Mouse (Mus musculus): Measurements from ENCODE around the gene Krtap10-4. TPM values are rescaled to one million over a fixed set of nuclear protein-coding genes. Genes with fewer than 3 reads are reported as not detected.
"Not testable (repeated sequence)": the region's sequence is repeated elsewhere in the genome, so short reads cannot be mapped to it uniquely, and the experiment has no call there.

The Krtap10-4 gene
- polyA plus RNA-seq, 1 experiment from 2014 or later = not detected

GRCm38 (mm10) chr10:77819203-77819602 lies 7.7 kb downstream of the Krtap10-4 start:
- H3K27ac ChIP-seq = no peak overlapping the region
- H3K36me3 ChIP-seq = no peaks in the 10 kb centered on the region
- no peaks in the 10 kb centered on the region for H3K27me3 ChIP-seq
- no peak for ATAC-seq
- no peak overlapping the region for H3K4me2 ChIP-seq (replicated peaks)
- no peaks in the 10 kb centered on the region for H3K4me1 ChIP-seq (replicated peaks)
- H3K4me3 ChIP-seq (replicated peaks) = no peak overlapping the region
- 28% methylated on average over 4 of the region's 4 CpGs for WGBS
- H3K9me3 ChIP-seq = 0 out of 2 replicates have a peak, but pooled peaks cover 3% of the 10 kb centered on the region
- H3K9ac ChIP-seq (replicated peaks) = no peak overlapping the region

GRCm38 (mm10) chr10:77818523-77818922 lies 8.4 kb downstream of the Krtap10-4 start:
- ATAC-seq = peak; percentile 60
- H3K4me1 ChIP-seq (replicated peaks) = no peaks in the 10 kb centered on the region
- H3K9me3 ChIP-seq = no peaks in the 10 kb centered on the region
- no peak overlapping the region for H3K4me3 ChIP-seq (replicated peaks)
- H3K9ac ChIP-seq (replicated peaks) = no peak overlapping the region
- H3K27ac ChIP-seq = no peak overlapping the region
- no peaks in the 10 kb centered on the region for H3K27me3 ChIP-seq
- H3K36me3 ChIP-seq = no peaks in the 10 kb centered on the region
- 96% methylated on average over 4 of the region's 4 CpGs for WGBS
- no peak overlapping the region for H3K4me2 ChIP-seq (replicated peaks)

- 39% methylated on average over 5 of the region's 5 CpGs for WGBS
- H3K4me3 ChIP-seq (replicated peaks) = no peak overlapping the region
- H3K9ac ChIP-seq (replicated peaks) = no peak overlapping the region
- ATAC-seq = no peak
- H3K4me1 ChIP-seq (replicated peaks) = no peaks in the 10 kb centered on the region
- H3K36me3 ChIP-seq = no peaks in the 10 kb centered on the region
- H3K27me3 ChIP-seq = no peaks in the 10 kb centered on the region
- H3K9me3 ChIP-seq = no peaks in the 10 kb centered on the region
- H3K4me2 ChIP-seq (replicated peaks) = no peak overlapping the region
- no peak overlapping the region for H3K27ac ChIP-seq
Observed at GRCm38 (mm10) chr10:77815514-77815913, 11.4 kb downstream of the Krtap10-4 start.

GRCm38 (mm10) chr10:77814382-77814781 lies 12.5 kb downstream of the Krtap10-4 start, which contains the start of gene Gm2696:
Gene Gm2696 (plus strand): TSS chr10:77814682.
- H3K4me2 ChIP-seq (replicated peaks) = no peak within 1 kb of the TSS
- H3K4me3 ChIP-seq (replicated peaks) = no peak within 1 kb of the TSS
- H3K27ac ChIP-seq = no peak within 1 kb of the TSS
- 64% methylated on average over 4 of the region's 4 CpGs for WGBS
- H3K9me3 ChIP-seq = no peaks in the 10 kb centered on the region
- H3K36me3 ChIP-seq = no peaks in the 10 kb centered on the region
- no peak for ATAC-seq
- no peaks in the 10 kb centered on the region for H3K4me1 ChIP-seq (replicated peaks)
- no peaks in the 10 kb centered on the region for H3K27me3 ChIP-seq
- no peak within 1 kb of the TSS for H3K9ac ChIP-seq (replicated peaks)

- Histone ChIP-seq H3K27ac (no peak within 1 kb of the TSS), H3K9me3 (peaks cover 5% of the 10 kb centered on the region; the same call in 1 of the 2 replicates), H3K27me3 (no peaks in the 10 kb centered on the region), H3K36me3 (no peaks in the 10 kb centered on the region), H3K4me2 (replicated peaks) (no peak within 1 kb of the TSS), H3K9ac (replicated peaks) (no peak within 1 kb of the TSS), H3K4me1 (replicated peaks) (no peaks in the 10 kb centered on the region), H3K4me3 (replicated peaks) (no peak within 1 kb of the TSS)
- 71% methylated on average over 5 of the region's 5 CpGs for WGBS
- ATAC-seq = no peak
Observed at GRCm38 (mm10) chr10:77811743-77812142, 15.2 kb downstream of the Krtap10-4 start, which contains the start of gene Gm9507. Gene Gm9507 (minus strand): TSS chr10:77811843.

GRCm38 (mm10) chr10:77804095-77804494 lies 22.8 kb downstream of the Krtap10-4 start:
- Histone ChIP-seq H3K4me1 (replicated peaks) (peaks cover 3% of the 10 kb centered on the region; the same call in 1 of the 2 replicates), H3K9me3 (peaks cover 5% of the 10 kb centered on the region; the same call in 1 of the 2 replicates), H3K4me2 (replicated peaks) (no peak overlapping the region), H3K27ac (no peak overlapping the region), H3K9ac (replicated peaks) (no peak overlapping the region), H3K36me3 (no peaks in the 10 kb centered on the region), H3K4me3 (replicated peaks) (no peak overlapping the region), H3K27me3 (no peaks in the 10 kb centered on the region)
- 87% methylated on average over 3 of the region's 3 CpGs for WGBS
- ATAC-seq = no peak

GRCm38 (mm10) chr10:77798921-77799508 lies 27.9 kb downstream of the Krtap10-4 start, which contains the start of gene Gm19668:
Gene Gm19668 (minus strand): TSS chr10:77799133.
- Histone ChIP-seq H3K27ac (peak within 1 kb of the TSS; percentile 73), H3K4me1 (replicated peaks) (peaks cover 16% of the 10 kb centered on the region), H3K27me3 (no peaks in the 10 kb centered on the region), H3K9ac (replicated peaks) (no peak within 1 kb of the TSS), H3K9me3 (no peaks in the 10 kb centered on the region), H3K4me2 (replicated peaks) (no peak within 1 kb of the TSS), H3K36me3 (no peaks in the 10 kb centered on the region), H3K4me3 (replicated peaks) (no peak within 1 kb of the TSS)
- WGBS = 68% methylated on average over 8 of the region's 8 CpGs
- ATAC-seq = no peak

- H3K27me3 ChIP-seq; H3K9ac ChIP-seq (replicated peaks); H3K9me3 ChIP-seq; H3K4me3 ChIP-seq (replicated peaks); H3K4me2 ChIP-seq (replicated peaks); H3K36me3 ChIP-seq: not testable (repeated sequence)
- 0 out of 2 replicates have a peak, but pooled peaks have one; percentile 43 for ATAC-seq
- WGBS = 37% methylated on average over 3 of the region's 3 CpGs
- Histone ChIP-seq H3K27ac (peak overlapping the region; percentile 73), H3K4me1 (replicated peaks) (peaks cover 16% of the 10 kb centered on the region)
Observed at GRCm38 (mm10) chr10:77798164-77798920, 28.6 kb downstream of the Krtap10-4 start.

GRCm38 (mm10) chr10:77797677-77798076 lies 29.2 kb downstream of the Krtap10-4 start:
- peak overlapping the region; percentile 73 for H3K27ac ChIP-seq

GRCm38 (mm10) chr10:77794976-77795375 lies 31.9 kb downstream of the Krtap10-4 start, which contains the start of gene Gm9639:
Gene Gm9639 (minus strand): TSS chr10:77795076.
- Histone ChIP-seq H3K9me3 (no peaks in the 10 kb centered on the region), H3K4me3 (replicated peaks) (no peak within 1 kb of the TSS), H3K4me2 (replicated peaks) (no peak within 1 kb of the TSS), H3K27me3 (no peaks in the 10 kb centered on the region), H3K27ac (peak within 1 kb of the TSS; percentile 58; the same call in 1 of the 2 replicates), H3K36me3 (no peaks in the 10 kb centered on the region), H3K4me1 (replicated peaks) (peaks cover 16% of the 10 kb centered on the region), H3K9ac (replicated peaks) (no peak within 1 kb of the TSS)
- 52% methylated on average over 2 of the region's 2 CpGs for WGBS
- no peak for ATAC-seq

More at GRCm38 (mm10) chr10:77797677-77798076, 29.2 kb downstream of the Krtap10-4 start:
- WGBS = 12% methylated on average over 3 of the region's 3 CpGs
- H3K27me3 ChIP-seq = no peaks in the 10 kb centered on the region
- H3K4me1 ChIP-seq (replicated peaks) = peaks cover 16% of the 10 kb centered on the region
- ATAC-seq = no peak
- H3K36me3 ChIP-seq = no peaks in the 10 kb centered on the region
- H3K4me3 ChIP-seq (replicated peaks) = no peak overlapping the region
- no peak overlapping the region; the same call in 1 of the 2 replicates for H3K9ac ChIP-seq (replicated peaks)
- H3K4me2 ChIP-seq (replicated peaks) = no peak overlapping the region
- H3K9me3 ChIP-seq = no peaks in the 10 kb centered on the region

GRCm38 (mm10) chr10:77788621-77789020 lies 38.3 kb downstream of the Krtap10-4 start:
- H3K9me3 ChIP-seq = no peaks in the 10 kb centered on the region
- H3K9ac ChIP-seq (replicated peaks) = no peak overlapping the region
- H3K4me3 ChIP-seq (replicated peaks) = no peak overlapping the region
- H3K27ac ChIP-seq = no peak overlapping the region
- H3K36me3 ChIP-seq = no peaks in the 10 kb centered on the region
- ATAC-seq = no peak
- no peaks in the 10 kb centered on the region for H3K4me1 ChIP-seq (replicated peaks)
- 84% methylated on average over 2 of the region's 2 CpGs for WGBS
- H3K27me3 ChIP-seq = no peaks in the 10 kb centered on the region
- H3K4me2 ChIP-seq (replicated peaks) = no peak overlapping the region

- not testable (repeated sequence) for H3K27me3 ChIP-seq; H3K4me2 ChIP-seq (replicated peaks); H3K27ac ChIP-seq; H3K4me3 ChIP-seq (replicated peaks); H3K4me1 ChIP-seq (replicated peaks); H3K9ac ChIP-seq (replicated peaks); H3K9me3 ChIP-seq; H3K36me3 ChIP-seq; ATAC-seq
- WGBS = 43% methylated on average over 1 of the region's 1 CpGs
Observed at GRCm38 (mm10) chr10:77787876-77788275, 39.0 kb downstream of the Krtap10-4 start, which contains the start of gene Gm7137. Gene Gm7137 (minus strand): TSS chr10:77788200.
